Mouse (Mus musculus) liver, embryonic 14.5 days (tissue): ENCODE measurements around the gene Cym.

ENCODE experiments used
- CTCF ChIP-seq: IDR thresholded peaks from 2 replicates; pipeline ENCODE4 v1.5.1; 2016; ENCODE audit warnings: antibody characterized with exemption, low read depth, control low read depth
- EP300 ChIP-seq: IDR thresholded peaks from 2 replicates; pipeline ENCODE4 v1.6.1; 2016; ENCODE audit warnings: antibody characterized with exemption, low read depth

- no peak for TF ChIP-seq EP300
- no peak for TF ChIP-seq CTCF
Measured at GRCm38 (mm10) chr3:107205170-107205569, 16.4 kb downstream of the Cym start.
